Mouse (Mus musculus) adrenal gland, postnatal 25 days (tissue): ENCODE measurements around the gene Ddx4. TPM values are rescaled to one million over a fixed set of nuclear protein-coding genes. Genes with fewer than 3 reads are reported as not detected.
"Not testable (repeated sequence)": the region's sequence is repeated elsewhere in the genome, so short reads cannot be mapped to it uniquely, and the experiment has no call there.

ENCODE experiments used
- DNase-seq: peaks from one replicate; pipeline ENCODE4 v3.0.0; 2021; ENCODE audit warnings: mixed read lengths
- total RNA-seq: library from RNA; stranded (reverse); gene quantifications from 2 replicates; pipeline ENCODE4 v1.2.3, GENCODE M21; 2021

Gene Ddx4
- total RNA-seq, 1 experiment from 2014 or later, result 1.5 TPM

- DNase-seq, result no peak
Observed at GRCm38 (mm10) chr13:112636498-112636897, 15.8 kb downstream of the Ddx4 start.

DNA sequence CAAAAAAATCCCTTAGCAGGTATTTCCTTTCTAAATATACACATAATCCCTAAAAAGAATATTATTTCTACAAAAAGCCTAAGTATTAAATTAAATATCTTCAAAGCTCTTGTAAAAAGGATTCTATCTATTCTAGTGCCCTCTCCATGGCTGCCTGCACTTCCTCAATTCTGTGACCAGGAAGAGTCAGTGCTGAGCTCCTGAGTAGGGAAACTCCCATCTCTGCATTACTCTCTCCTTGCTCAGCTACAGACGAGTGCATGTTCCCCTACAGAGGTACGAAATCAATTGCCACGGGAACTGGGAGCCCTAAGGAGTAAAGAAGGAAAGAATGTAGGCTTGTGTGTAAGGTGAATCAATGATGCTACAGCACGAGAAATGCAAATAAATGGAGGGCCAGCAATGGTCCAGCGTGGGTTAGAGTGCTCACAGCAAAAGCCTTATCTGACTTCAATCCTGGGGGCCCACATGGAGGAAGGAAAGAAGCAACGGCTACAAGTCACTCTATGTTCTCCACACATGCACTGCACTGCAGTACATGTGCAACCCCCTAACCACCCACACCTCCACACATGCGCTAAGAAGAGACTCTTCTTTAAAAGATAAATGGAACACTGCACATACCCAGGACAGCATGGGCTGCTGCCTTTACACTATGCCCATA lies 17.0 kb downstream of the Ddx4 start:
- DNase-seq, result no peak

GRCm38 (mm10) chr13:112625566-112625965 lies 26.7 kb downstream of the Ddx4 start:
- no peak for DNase-seq

- DNase-seq, result no peak
Observed at GRCm38 (mm10) chr13:112624622-112625021, 27.7 kb downstream of the Ddx4 start.

- DNase-seq, result no peak
Observed at GRCm38 (mm10) chr13:112623656-112624055, 28.6 kb downstream of the Ddx4 start.

GRCm38 (mm10) chr13:112621592-112621991 lies 30.7 kb downstream of the Ddx4 start:
- no peak for DNase-seq

- DNase-seq, result no peak
Observed at GRCm38 (mm10) chr13:112608606-112609005, 43.7 kb downstream of the Ddx4 start.

DNA sequence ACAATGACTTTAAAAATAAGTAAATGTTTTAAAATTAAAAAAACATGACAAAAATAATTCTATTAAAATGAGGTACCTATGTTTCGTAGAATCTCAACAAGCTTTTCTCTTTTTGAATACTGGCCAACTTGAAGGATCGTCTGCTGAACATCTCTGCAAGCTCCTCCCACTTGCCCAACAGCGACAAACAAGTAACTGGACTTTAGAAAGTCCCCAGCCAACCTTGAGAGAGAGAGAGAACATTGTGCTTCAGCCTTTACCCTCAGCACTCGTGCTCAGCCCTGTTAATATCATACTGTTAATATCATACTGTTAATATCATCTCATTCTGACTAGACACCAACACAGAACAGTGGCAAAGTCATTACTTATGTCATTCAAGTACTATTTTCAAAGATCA lies 47.9 kb downstream of the Ddx4 start:
- DNase-seq, result no peak

DNA sequence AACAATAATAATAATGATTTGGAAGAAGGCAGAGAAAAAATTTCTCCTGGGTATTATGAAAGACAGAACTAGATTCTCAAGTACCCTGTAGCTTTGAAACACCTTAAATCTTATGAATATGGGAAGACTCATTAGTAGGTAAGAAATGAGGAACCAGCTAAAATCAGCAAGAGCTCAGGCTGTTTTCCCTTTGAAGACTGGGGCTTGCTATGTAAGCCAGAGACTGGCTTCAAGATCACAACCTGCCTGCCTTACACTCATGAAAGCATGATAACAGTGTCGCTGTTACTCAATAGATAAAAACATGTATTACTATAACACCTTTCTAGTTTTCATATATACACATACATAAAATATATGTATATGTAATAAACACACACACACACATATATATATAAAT lies 48.4 kb downstream of the Ddx4 start:
- DNase-seq, result no peak

DNA sequence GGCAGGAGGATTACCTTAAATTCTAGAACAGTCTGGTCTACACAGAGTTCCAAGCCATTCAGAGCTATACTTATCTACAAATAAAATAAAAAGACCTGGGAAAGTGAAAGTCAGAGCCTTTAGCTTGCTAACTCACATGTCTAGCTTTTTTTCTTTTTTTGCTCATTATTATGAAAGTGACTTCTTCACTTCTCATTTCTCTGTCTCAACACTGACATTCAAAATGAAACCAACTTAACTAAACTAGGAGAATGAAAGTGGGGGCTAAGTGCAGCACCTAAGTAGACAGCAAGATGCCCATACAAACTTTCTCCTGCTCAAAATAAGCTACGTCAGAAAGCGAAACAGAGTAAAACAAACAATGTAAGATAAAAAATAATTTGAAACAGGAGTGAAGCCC lies 49.7 kb downstream of the Ddx4 start:
- DNase-seq, result no peak

DNA sequence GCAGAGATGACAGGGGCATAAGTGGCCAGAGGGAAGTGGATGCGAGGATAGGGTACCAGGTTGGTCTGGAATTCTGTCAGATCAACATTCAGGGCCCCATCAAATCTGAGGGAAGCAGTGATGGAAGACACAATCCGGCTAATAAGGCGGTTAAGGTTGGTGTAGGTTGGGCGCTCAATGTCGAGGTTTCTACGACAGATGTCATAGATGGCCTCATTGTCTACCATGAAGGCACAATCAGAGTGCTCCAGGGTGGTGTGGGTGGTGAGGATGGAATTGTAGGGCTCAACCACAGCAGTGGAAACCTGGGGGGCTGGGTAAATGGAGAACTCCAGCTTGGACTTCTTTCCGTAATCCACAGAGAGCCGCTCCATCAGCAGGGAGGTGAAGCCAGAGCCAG lies 58.0 kb downstream of the Ddx4 start, which contains the start of gene Il31ra:
Gene Il31ra (minus strand): TSS at position 101 of the 400 bp plus-strand sequence.
- not testable (repeated sequence) for DNase-seq

DNA sequence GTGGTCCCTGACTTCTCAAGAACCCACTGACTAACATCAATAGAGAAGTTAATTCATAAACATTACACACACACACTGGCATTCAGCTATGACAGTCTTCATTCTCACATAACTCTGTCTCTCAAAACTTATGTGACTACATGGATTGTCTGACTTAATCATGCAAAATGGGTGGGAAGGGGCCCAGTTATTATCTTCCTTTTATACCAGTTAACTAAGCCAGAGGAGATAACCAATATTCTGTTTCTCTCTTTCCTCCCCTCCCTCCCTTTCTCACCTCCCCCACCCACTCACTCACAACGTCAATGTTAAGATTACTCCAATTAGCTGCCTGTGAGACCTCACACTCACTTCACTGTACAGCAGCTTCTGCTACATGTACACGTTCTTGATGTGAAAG lies 62.0 kb downstream of the Ddx4 start:
- no peak for DNase-seq

DNA sequence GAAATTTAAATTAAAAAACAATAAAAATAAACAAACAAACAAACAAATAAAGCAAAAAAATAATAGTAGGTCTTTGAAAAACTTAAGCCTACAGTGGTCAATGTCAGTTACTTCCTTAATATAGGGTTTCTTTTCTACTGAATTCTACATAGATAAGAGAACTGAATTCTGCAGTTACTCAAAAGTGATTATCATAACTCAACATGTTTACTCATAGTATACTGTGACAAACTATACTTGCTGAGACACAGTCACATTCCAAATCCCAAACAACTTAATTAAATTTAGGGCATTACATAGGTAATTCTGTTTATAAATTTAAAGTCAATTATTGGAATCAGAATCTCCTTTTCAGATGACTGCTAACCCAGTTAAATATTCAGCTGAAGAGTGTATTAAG lies 62.6 kb downstream of the Ddx4 start:
- DNase-seq, result no peak

GRCm38 (mm10) chr13:112584556-112585237 lies 67.6 kb downstream of the Ddx4 start:
- DNase-seq, result no peak

GRCm38 (mm10) chr13:112582291-112582690 lies 70.0 kb downstream of the Ddx4 start:
- DNase-seq, result no peak

DNA sequence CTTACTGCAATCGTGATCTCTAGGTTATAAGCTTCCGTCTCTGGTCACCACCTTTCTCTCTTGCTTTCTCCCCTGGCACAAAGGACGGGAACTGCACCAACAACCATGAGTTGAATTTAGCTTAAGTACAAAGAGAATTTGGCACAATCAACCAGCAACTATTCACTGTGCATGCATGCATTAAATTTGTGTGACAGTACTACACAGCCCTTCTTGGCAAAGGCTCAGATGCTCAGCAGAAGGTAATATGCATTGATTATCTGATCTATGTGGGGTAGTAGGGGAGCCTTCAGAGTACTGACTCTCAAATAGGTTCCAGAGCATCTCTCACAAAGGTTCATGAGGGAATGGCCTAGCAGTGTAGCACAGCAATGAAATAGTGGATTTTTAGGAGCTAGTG lies 70.5 kb downstream of the Ddx4 start:
- DNase-seq, result no peak

GRCm38 (mm10) chr13:112580590-112581320 lies 71.5 kb downstream of the Ddx4 start:
- DNase-seq, result no peak

DNA sequence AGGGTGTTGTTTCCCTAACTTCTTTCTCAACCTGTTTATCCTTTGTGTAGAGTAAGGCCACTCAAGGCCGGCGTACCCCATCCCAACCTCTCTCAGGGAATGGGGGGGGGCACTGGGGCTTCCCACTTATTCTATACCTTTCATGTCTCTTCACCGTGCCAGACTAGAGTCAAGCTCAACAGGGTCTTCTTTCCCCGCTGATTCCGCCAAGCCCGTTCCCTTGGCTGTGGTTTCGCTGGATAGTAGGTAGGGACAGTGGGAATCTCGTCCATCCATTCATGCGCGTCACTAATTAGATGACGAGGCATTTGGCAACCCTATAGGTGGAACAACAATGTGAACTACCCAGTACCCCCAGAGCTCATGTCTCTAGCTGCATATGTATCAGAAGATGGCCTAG lies 74.2 kb downstream of the Ddx4 start:
- peak; percentile 100 for DNase-seq

DNA sequence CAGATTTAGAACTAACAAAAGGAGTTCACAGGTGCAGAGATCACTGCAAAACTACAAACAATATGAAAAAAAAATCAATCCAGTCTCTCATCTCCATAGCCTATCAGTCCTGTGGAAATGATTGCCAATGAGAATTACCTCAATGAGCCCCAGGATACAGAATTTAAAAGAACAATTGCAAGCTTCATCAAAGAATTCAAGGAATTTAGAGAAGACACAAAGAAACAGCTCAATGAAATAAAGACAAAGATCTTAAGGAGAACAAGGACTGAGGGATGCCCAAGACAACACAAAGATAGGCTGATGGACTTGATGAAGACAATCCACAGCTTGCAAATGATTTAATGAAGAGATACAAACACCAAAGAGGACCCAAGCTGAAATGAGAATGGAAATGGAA lies 78.5 kb downstream of the Ddx4 start:
- no peak for DNase-seq

DNA sequence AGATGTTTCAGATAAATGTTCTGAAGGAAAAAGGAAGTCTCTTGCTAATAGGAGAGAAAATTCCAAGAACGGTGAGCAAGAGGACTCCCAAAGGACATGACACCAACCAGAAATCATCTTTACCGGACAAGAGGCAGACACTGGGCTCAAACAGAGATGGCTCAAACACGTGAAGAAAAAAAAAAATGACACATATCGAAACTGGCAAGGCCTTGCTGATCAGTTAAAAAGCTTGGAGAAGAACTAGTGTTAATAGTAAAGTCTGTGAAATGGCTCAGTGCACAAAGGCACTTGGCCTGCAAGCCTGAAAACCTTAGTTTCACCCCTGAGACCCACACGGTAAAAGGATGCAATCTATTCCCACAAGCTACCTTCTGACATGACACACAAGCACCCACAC lies 81.5 kb downstream of the Ddx4 start:
- DNase-seq, result no peak

GRCm38 (mm10) chr13:112569606-112570005 lies 82.7 kb downstream of the Ddx4 start:
- DNase-seq, result no peak

DNA sequence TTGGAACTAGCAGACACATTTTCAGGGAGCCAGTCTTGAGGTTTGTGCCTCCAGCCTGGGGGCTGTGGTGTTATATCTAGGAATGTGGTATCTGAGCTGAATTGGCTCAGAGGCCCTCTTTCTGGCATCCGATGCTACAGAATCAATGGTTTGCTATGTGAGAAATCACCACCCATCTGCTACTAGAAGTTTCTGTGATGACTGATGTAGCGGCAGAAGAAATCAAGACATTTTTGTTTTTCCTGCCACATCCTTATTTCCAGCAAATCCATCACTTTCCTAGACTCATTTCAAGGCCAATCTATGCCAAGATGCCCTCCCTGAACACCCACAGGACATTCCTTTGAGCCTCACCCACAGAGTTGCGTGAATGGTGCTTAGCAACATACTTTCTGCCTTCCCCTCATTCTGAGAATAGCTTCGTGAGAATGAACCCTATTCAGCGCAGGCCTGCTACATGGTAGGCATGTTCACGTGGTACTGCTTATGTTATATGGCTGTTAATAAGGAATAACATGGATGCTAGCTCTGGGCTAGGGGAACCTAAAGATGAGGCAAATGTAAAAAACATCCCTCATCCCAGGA lies 91.6 kb downstream of the Ddx4 start:
- DNase-seq, result no peak

- no peak for DNase-seq
Observed at GRCm38 (mm10) chr13:112556501-112556900, 95.8 kb downstream of the Ddx4 start.
